Mouse (Mus musculus) cerebellum, postnatal 25 days (tissue): ENCODE data around the gene Sstr2.

Source experiments
- DNase-seq, 2 experiments: peaks; one replicate each; pipeline ENCODE4 v3.0.0; 2021; ENCODE audit warnings: mixed read lengths in 2 of 2

The Sstr2 gene

GRCm38 (mm10) chr11:113618672-113619419, at the start of gene Sstr2:
TSS of gene Sstr2 (plus strand) at chr11:113619342.
- DNase-seq, result peak; percentile 83 to 89

GRCm38 (mm10) chr11:113571616-113572015, 47.5 kb upstream of the Sstr2 start:
- no peak for DNase-seq

DNA sequence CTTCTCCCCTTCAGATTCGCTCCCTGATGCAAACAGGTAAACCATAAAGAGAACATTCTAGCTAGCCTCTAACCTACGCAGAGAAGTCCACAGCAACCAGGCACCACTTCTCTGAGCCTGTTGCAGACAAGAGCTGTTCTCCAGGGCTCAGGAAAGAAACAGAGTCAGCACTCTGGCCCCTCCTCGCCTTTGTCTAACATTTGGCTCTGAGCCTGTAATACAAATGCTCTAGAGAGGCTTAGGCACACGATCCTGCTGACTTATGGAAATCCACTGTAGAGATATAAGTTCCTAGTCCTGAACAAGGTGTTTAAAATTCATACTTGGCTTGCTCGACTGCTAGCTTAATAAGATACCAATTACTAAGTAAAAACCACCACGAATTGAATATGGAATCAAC, 46.5 kb upstream of the Sstr2 start:
- no peak for DNase-seq

- no peak for DNase-seq
These were observed 41.9 kb upstream of the Sstr2 start for GRCm38 (mm10) chr11:113577221-113577620.

DNA sequence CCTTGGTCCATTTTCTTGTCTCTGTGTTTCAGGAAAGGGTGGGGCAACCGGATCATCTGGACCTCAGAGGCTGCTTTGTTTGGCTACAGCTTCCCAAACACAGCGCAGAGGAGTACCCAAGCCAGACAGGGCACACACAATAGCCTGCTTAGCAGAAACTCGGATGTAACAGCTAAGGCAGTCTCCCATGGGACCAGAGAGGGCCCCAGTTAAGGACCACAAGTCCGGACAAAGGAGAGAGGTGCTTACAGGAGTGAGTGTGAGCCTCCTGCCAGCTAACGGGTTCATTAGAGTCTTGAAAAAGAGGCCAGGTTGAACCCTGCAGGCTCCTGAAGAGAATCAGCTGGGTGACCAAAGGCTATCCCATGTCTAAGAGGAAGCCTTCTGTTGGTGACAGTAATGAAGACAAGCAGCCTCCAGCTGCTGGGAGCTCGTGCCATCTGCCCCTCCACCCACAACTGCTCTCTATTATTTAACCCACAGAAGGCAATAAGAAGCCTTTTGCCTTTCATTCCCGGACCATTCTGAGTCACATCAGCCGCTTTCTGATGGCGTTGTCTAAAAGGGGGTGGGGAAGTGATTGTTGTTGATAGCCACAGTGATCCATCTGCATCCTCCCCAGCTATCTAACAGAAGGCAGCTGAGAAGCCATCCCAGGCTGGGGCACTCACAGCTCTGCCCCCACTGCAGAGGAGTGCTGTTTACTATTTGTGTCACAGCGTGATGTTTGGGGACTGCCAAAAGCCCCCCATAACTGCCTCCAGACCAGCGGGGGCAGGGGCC, 35.1 kb upstream of the Sstr2 start:
- DNase-seq, result no peak

- no peak for DNase-seq
These were observed 32.7 kb upstream of the Sstr2 start for GRCm38 (mm10) chr11:113586423-113586822.

GRCm38 (mm10) chr11:113588936-113589335, 30.2 kb upstream of the Sstr2 start:
- no peak for DNase-seq

- DNase-seq, result no peak
These were observed 24.0 kb upstream of the Sstr2 start for GRCm38 (mm10) chr11:113595144-113595543.

- DNase-seq, result no peak
These were observed 21.5 kb upstream of the Sstr2 start for GRCm38 (mm10) chr11:113597632-113598031.

DNA sequence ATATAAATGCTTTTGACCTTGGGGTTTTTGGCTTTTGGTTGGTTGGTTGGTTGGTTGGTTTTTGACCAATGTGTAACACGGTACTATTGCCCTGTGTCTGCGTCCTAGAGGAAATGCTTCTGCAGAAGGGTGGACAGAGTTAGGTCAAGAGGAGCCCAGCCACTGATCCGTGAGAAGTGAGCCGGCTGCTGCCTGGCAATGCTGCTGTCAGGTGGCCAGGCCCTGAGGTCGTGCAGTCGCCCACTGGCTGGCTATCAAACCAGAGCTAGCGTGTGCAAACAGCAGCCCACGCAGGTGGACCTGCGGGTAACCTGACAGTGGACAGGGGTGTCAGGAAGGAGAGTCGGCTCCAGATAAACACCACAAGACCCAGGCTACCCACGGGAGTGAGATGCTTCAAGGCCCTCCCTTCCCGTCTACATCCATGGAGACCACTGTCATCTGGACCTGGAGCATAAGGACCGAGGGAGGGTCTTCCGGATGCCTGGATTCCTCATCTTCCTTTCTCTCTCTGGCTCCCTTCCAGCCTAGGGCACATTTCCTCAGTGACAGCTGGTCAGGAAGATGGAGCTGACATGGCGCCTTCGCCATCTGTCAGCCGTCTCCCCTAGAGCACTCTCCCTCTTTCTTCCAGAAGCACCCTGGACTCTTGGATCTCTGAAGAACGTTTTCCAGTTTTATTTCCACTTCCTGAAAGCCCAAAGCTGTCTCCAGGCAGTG, 18.5 kb upstream of the Sstr2 start:
- peak; percentile 65 to 69 for DNase-seq

DNA sequence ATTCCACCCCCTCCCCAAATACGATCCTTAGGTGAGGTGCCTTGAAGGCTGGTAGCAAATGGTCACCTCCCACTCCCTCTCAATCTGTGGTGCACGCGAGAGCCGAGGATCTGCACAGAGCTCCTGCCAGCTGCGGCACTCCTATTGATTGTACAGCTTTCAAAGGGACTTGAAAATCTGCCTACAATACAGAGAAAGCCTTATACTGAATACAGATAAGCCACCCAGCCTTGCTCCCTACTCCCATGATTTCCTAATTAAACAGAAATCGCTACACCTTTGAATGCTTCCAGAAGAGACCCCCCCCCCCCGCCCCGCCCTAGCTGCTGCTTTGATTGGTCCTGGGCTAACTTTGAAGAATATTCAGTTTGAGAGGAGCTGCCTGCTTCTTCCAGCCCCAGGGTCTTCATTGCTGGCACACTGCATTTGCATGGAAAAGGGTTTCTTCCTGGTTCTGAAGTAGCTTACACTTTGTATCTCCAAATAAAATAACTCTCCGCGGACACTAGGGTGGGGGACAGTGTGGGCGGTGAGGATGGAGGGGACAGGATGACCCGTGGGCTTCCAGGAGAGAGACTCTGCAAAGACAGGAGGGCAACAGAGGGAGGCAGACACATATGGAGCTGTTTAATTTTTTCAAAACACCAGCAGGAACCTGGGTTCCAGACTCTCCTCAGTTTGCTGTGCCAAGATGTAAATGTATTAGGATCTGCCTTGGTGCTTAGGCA, 17.4 kb upstream of the Sstr2 start:
- no peak for DNase-seq

GRCm38 (mm10) chr11:113607556-113607955, 11.6 kb upstream of the Sstr2 start:
- no peak for DNase-seq

DNA sequence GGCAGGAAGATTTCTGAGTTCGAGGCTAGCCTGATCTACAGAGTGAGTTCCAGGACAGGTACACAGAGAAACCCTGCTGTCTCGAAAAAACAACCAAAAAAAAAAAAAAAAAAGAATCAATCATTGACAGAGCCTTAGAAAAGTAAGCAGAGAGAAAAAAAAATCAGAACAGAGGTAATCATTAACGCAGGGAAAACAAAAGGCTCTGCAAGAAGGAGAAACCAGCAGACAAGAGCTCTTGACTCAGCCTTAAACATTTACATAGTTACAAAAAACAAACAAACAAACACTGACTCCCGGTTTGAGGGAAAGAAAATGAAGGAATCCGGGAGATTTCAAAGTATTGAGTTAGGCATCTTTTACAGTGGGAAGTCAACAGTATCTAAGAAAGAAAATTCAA, 9.6 kb upstream of the Sstr2 start:
- no peak for DNase-seq

DNA sequence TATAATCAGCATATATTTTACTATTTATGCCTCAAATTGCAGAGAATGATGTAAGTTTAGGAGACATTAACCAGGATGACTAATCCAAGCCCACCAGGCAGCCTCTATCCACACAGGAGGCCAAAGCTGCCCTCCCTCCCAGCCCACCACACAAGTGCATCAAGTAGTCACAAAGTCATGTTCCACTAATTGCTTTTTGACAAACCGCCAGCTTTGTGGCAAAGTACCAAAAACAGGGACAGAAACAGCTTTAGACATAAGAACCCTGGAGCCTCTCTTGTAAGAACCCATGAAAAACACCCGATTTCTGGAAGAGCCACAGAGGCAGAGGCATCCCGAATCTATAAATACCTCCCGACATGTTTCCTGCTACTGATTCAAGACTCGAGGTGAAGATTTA, 8.9 kb upstream of the Sstr2 start:
- DNase-seq, result peak in 1 of 2 experiments; percentile 35

DNA sequence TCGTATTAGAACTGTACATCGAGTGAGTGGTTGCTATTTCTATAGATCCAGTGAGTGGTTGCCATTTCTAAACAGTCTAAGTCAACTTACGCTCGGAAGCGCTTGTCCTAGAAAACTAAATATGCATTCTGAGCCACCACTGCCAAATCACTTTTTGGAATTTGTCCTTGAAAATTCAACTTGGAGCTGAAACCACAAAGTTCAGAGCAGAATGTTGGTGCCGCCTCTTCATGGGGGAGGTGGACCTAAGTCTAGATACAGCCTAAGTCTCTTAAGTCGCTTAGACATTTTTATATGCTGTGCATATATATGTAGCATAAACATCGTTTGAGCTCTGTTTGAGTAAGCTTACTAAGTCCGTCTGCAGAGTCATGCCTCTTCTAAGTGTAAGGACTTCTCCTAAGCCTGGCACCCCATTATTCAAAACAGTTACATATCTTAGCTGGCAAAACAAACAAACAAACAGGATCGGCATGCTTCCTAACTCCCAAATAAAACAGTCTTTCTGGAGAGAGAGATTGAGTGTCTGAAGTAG, 8.0 kb upstream of the Sstr2 start:
- DNase-seq, result no peak

GRCm38 (mm10) chr11:113611664-113612611, 7.2 kb upstream of the Sstr2 start:
- peak; percentile 61 to 73 for DNase-seq

- no peak for DNase-seq
These were observed 4.7 kb upstream of the Sstr2 start for GRCm38 (mm10) chr11:113614476-113614875.

DNA sequence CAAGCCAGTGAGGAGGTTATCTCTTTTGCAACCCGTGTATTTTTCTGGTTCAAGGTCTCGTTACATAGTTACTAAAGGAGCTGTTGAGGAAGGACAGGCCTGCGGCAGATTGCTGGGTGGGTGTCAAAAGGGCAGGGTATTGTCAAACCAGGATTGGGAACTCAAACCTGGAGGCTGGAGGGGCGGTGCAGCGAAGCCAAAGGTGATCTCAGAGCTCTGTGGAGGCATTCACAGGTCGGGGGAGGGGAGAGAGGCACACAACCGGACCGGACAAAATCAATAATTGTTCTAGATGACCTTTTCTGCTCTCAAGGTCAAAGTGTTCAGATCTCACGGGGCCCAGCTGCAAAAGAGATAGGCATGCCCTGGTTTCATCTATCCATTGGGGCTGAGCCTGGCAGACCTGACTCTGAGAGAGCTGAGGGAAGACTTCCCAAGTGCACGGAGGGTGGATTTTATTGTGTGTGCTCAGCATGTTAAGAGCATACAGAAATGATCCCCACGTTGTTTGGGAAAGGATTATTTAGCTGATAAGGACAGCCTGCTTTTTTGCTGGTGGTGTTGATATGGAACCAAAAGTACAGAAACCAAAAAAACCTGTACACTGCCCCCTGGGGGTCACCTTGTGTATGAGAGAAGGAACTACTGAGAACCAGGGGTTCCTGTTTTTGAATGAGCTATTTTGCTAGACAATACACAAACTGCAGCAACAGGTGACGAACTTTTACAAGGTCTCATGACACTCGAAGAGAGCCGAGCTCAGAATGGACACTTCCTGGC, 1.8 kb upstream of the Sstr2 start:
- DNase-seq, result peak; percentile 66 to 83

DNA sequence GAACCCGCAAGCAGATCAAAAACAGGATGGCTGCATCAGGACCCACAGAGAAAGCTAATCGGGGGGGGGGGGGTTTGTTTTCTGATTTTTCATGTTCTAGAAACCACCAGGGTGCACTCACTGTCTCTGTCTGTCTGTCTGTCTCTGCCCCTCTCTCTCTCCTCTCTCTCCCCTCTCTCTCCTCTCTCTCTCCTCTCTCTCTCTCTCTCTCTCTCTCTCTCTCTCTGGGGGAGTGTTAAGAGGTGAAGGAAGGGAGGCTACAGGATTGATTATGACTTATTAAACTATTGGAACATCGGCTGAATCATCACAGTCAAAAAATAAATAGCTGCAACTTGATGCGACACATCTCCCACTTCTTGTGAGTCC, 855 bp upstream of the Sstr2 start:
- no peak for DNase-seq

DNA sequence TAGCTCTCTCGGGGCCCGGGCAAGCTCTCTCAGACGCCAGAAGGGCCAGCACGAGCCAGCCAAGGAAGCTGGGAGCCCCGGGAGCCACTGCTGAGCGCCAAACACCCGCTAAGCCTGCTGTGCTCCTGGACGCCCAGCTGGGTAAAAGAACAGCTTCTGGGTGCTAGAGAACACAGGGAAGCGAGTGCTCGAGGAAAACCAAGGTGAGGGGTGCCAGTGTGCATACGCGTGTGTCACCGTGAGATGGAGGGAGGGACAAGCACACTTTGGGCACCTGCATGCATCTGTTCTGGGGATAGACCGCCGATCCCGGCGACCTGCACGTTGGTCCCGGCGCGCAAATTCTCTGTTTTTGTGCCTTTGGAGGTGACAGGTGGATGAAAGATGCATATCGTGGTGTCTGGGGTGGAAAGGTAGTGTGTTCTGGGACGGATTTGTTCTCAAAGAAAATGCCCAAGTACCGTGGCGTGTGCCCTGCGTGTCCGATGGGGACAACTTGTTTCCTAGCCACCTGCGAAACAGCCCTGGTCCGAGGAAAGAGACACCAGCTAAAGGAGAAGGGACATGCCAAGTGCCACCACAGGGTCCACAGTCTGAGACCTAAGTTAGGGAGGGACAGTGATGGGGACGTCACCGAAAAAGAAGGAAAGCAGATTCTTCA, 408 bp downstream of the Sstr2 start:
- DNase-seq, result peak in 1 of 2 experiments; percentile 29
